Mouse (Mus musculus): ENCODE data around the gene Il12rb1. TPM values are rescaled to one million over a fixed set of nuclear protein-coding genes. Genes with fewer than 3 reads are reported as not detected.
A peak's percentile ranks its signal among the peaks of the same experiment; 100 is the strongest.
"Not testable (repeated sequence)": the region's sequence is repeated elsewhere in the genome, so short reads cannot be mapped to it uniquely, and the experiment has no call there.

Gene Il12rb1
- total RNA-seq, 1 experiment from 2014 or later, result not detected

- DNase-seq, result no peak
These were observed 6.4 kb upstream of the Il12rb1 start for GRCm38 (mm10) chr8:70801830-70802229.

- DNase-seq, result no peak
These were observed 5.3 kb upstream of the Il12rb1 start for GRCm38 (mm10) chr8:70802786-70803510.

DNA sequence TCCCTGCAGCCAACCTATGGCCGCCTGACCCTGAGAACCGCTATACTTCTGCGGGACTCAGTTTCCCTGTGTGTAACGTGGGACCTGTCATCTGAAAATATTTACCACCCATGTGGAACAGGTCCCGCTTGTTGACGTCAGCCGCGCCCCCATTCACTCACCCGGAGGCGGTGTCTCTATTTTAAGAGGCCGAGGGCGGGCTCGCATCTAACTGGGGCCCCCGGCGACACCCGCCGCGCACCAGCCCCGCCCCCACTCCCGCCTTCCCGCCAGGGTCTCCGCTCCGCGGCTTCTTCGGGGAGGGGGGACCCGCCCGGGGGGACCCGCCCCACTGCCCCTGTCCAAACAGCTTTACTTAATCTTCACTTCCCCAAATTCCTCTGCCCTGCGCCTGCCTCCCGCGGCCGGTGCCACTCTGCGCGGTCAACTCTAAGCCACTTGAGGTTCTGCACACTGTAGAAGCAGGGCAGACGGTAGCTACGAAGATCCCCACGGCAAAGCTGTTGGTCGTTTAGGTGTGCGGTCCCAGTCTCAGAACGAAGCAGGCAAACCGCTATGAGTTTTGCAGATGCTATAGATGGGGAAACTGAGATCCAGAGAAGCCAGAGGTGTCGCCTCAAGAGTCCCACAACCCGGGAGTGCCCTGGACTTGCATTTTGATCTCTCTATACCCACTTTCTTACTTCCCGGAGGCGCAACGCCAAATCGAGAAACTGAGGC is 4.3 kb upstream of the Il12rb1 start:
- no peak for DNase-seq

- peak; percentile 93 for DNase-seq
These were observed 3.6 kb upstream of the Il12rb1 start, which contains the start of gene Mast3 for GRCm38 (mm10) chr8:70804481-70805206. TSS of gene Mast3 (minus strand) at chr8:70805054.

DNA sequence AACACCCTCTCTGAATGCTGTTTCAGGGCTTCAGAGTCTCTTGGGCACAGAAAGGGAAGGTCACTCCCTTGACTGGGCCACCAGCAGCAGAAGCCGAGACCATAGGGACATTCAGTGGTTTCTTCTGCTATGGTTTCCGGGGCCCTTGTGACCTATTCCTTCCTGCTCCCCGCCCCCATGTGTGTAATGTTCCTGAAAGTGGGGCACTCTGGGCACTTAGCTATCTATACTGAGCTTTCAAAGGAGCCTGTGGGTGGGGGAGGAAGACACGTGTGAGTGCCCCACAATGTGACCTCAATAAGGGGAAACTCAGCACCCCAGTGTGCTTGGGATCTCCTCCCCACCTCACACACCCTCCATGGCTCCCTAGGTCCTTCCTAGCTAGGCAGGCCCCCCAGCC is 1.7 kb upstream of the Il12rb1 start:
- no peak for DNase-seq

DNA sequence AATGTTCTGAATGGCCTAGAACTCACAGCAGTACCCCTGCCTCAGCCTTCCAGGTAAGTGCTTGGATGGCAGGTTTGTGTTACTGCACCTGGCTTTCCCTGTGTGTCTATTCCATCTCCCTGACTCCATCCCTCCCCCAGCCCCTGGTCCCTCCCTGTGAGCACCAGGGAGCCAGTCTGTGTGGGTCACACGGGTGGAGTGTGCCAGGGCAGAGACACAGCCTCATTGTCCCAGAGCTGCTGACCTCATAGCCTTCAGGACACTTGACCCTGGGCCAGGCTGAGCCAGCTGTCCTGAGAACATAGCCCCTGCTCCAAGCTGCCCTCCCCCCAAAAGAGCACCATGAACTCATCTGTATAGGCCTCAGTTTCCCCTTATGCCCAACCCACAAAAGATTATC is 945 bp upstream of the Il12rb1 start:
- no peak for DNase-seq

- no peak for DNase-seq
These were observed 879 bp downstream of the Il12rb1 start for GRCm38 (mm10) chr8:70808955-70809701.

DNA sequence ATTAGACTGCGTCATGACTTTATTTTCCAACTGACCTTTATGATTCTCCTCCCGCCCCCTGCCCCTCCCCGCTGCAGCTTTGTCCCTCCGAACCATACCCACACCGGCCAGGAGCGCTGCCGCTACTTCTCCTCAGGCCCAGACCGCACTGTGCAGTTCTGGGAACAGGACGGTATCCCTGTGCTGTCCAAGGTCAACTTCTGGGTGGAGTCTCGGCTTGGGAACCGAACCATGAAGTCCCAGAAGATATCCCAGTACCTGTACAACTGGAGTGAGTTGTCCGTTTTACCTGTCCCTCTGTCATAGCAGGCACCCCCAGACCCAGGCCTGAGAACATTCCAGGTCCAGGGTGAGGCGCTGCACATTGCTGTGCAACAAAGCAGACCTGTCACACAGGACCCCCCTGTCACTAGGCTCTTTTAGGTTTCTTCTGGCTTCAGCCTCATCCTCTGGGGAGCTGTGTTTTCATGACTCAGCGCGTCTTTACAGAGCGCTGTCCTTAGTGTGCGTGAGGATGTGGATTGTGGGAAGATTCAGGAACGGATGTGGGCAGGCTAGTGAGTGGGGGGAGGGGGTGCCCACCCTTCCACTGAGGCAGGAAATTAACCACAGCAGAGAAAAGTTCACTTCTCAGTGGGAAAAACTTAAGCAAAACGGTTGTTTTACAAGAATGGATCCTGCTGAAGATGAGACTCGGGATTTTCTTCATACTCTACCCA is 2.9 kb downstream of the Il12rb1 start:
- DNase-seq, result no peak

- DNase-seq, result no peak
These were observed 3.8 kb downstream of the Il12rb1 start for GRCm38 (mm10) chr8:70812055-70812454.

DNA sequence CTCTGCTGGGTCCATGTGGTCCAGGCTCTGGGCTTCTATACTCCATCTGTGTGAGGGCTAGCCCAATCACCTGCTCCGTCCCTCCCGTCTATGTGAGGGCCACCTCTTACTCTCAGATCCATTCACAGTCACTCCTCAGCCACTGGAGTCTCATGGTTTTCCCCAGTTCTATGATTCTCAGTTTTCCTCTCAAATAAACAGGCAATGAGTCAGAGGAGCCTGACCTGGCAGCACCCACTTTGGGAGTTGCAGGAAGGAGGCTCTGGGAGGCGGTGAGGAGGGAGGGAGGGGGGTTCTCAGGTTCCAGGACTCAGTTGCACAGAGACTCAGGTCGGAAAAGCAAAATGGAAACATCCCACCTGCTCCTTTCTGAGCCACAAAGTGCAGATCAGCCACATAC is 4.6 kb downstream of the Il12rb1 start:
- DNase-seq, result no peak

DNA sequence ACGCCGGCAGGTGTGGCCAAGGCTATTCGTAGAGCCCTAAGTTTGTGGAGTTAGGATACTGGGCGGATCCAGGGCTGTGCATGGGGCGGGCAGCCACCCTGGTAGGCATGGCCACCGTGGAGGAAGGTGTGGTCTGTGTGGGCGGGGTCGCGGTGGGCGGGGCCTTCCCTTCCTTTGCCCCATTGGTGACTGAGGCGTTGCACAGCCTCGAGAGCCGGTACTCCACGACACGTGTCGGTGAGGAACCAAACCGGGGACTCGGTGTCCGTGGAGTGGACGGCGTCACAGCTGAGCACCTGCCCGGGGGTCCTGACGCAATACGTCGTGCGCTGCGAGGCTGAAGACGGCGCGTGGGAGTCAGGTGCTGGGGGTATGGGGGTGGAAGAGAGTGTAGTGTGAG is 8.4 kb downstream of the Il12rb1 start:
- DNase-seq, result peak; percentile 35

- no peak for DNase-seq
These were observed 12.1 kb downstream of the Il12rb1 start for GRCm38 (mm10) chr8:70820101-70820935.

- peak; percentile 72 for DNase-seq
These were observed 13.2 kb downstream of the Il12rb1 start for GRCm38 (mm10) chr8:70821399-70821962.

DNA sequence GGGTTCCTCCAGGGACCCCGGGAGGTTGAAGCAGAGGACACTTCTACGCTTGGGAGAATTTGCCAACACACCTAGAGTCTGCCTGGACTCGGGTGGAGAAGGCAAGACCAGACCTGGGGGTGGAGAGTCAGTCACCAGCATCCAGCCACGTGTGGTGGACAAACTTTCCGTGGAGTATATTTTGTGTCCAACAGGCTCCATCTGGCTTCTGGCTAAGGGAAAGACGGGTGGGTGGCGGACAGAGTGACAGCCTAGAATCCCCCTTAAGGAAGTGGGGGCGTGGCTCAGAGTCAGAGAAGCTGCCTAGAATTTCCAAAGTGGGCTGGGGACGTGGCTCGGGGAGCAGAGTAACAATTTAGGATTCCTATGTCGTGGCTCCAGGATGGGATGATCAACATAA is 13.7 kb downstream of the Il12rb1 start:
- DNase-seq, result no peak

DNA sequence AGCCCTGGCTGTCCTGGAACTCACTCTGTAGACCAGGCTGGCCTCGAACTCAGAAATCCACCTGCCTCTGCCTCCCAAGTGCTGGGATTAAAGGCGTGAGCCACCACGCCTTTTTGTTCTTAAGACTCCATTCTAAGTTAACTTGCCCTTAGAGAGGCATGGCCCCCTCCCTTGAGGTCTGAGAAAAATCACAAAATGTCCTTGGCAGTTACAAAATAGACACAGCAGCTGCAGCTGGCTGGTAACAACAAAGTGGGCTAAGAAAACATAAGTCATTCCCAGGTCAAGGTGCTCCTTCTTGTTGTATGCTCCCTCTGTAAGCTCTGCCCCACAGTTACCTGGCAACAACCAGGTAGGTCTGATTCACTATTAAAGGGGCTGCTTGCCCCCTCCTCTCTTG is 14.3 kb downstream of the Il12rb1 start:
- not testable (repeated sequence) for DNase-seq

GRCm38 (mm10) chr8:70823802-70824201 is 15.6 kb downstream of the Il12rb1 start:
- DNase-seq, result no peak

DNA sequence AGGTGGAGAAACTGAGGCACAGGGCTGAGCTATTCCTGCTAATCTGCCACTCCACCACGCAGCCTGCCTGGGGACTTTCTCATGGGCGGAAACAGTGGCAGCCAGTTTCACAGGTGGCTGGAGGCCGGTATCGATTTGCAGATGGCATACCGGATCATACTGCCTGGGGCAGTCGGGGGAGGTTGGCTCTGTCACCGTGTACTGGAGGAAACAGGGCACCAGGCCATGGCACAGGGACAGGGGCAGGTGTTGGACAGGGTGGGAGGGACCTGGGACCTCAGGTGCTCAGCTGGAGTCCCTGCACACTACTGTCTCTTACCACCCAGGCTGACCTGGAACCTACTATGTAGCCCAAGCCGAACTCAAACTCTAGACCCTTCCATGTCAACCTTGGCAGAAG is 17.6 kb downstream of the Il12rb1 start:
- DNase-seq, result no peak

GRCm38 (mm10) chr8:70827010-70827409 is 18.8 kb downstream of the Il12rb1 start:
- DNase-seq, result no peak

- DNase-seq, result no peak
These were observed 19.5 kb downstream of the Il12rb1 start for GRCm38 (mm10) chr8:70827796-70828195.

DNA sequence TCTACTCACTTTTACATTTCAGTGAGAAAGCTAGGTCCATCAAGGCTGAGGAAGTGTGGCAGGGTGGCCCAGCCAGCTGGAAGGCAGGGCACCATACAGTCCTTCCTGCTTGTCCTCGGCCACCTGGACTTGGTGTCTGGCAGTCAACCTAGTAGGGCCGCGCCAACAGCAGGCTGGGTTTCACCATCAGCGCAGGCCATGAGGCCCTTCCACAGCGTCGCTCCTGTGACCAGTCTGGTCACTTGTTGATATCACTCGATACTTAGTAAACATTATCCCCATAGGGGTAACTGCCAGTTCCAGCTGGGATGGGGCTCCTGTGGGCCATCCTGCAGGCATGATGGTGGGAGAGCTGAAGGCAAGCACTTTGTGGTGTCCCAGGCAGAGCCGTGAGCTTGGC is 23.3 kb downstream of the Il12rb1 start:
- DNase-seq, result no peak

Measured in adrenal gland, postnatal 25 days (tissue).